Mouse (Mus musculus): ENCODE measurements around the gene Cetn4. TPM values are rescaled to one million over a fixed set of nuclear protein-coding genes. Genes with fewer than 3 reads are reported as not detected.

Gene Cetn4
- polyA plus RNA-seq, 1 experiment from 2014 or later: 1.1 TPM

- no peaks in the 10 kb centered on the region for H3K9me3 ChIP-seq (ENCODE audit: control insufficient read depth, low read length)
- no peak for ATAC-seq
- no peaks in the 10 kb centered on the region for H3K4me1 ChIP-seq (ENCODE audit: control insufficient read depth, insufficient read depth, low read length)
- H3K4me2 ChIP-seq (ENCODE audit: low read depth, low read length): no peak overlapping the region
- no peaks in the 10 kb centered on the region for H3K36me3 ChIP-seq (ENCODE audit: control insufficient read depth, insufficient read depth, low read length)
- 62% methylated on average over 5 of the region's 5 CpGs for WGBS
- H3K4me3 ChIP-seq (ENCODE audit: low read length): no peak overlapping the region
- H3K27me3 ChIP-seq (replicated peaks; ENCODE audit: control insufficient read depth, insufficient read depth, low read length): no peaks in the 10 kb centered on the region
- H3K9ac ChIP-seq (ENCODE audit: low read depth, low read length): no peak overlapping the region
- H3K27ac ChIP-seq (ENCODE audit: low read length): no peak overlapping the region
These were observed 28.6 kb upstream of the Cetn4 start for GRCm38 (mm10) chr3:37341110-37341509.

- no peaks in the 10 kb centered on the region for H3K36me3 ChIP-seq (ENCODE audit: control insufficient read depth, insufficient read depth, low read length)
- H3K4me3 ChIP-seq (ENCODE audit: low read length): no peak overlapping the region
- H3K4me2 ChIP-seq (ENCODE audit: low read depth, low read length): no peak overlapping the region
- no peak overlapping the region for H3K27ac ChIP-seq (ENCODE audit: low read length)
- ATAC-seq: no peak
- no peaks in the 10 kb centered on the region for H3K4me1 ChIP-seq (ENCODE audit: control insufficient read depth, insufficient read depth, low read length)
- no peak overlapping the region for H3K9ac ChIP-seq (ENCODE audit: low read depth, low read length)
- no peaks in the 10 kb centered on the region for H3K9me3 ChIP-seq (ENCODE audit: control insufficient read depth, low read length)
- H3K27me3 ChIP-seq (replicated peaks; ENCODE audit: control insufficient read depth, insufficient read depth, low read length): no peaks in the 10 kb centered on the region
- WGBS: 91% methylated on average over 4 of the region's 4 CpGs
These were observed 21.5 kb upstream of the Cetn4 start for GRCm38 (mm10) chr3:37334053-37334452.

- H3K36me3 ChIP-seq (ENCODE audit: control insufficient read depth, insufficient read depth, low read length): no peaks in the 10 kb centered on the region
- no peak overlapping the region for H3K4me3 ChIP-seq (ENCODE audit: low read length)
- H3K27me3 ChIP-seq (replicated peaks; ENCODE audit: control insufficient read depth, insufficient read depth, low read length): no peaks in the 10 kb centered on the region
- no peak overlapping the region for H3K4me2 ChIP-seq (ENCODE audit: low read depth, low read length)
- no peaks in the 10 kb centered on the region for H3K9me3 ChIP-seq (ENCODE audit: control insufficient read depth, low read length)
- H3K9ac ChIP-seq (ENCODE audit: low read depth, low read length): no peak overlapping the region
- no peak overlapping the region for H3K27ac ChIP-seq (ENCODE audit: low read length)
- ATAC-seq: no peak
- no peaks in the 10 kb centered on the region for H3K4me1 ChIP-seq (ENCODE audit: control insufficient read depth, insufficient read depth, low read length)
- WGBS: 70% methylated on average over 6 of the region's 6 CpGs
These were observed 19.5 kb upstream of the Cetn4 start for GRCm38 (mm10) chr3:37331999-37332449.

GRCm38 (mm10) chr3:37329963-37330362 lies 17.5 kb upstream of the Cetn4 start:
- Histone ChIP-seq H3K36me3 (ENCODE audit: control insufficient read depth, insufficient read depth, low read length) (no peaks in the 10 kb centered on the region), H3K4me3 (ENCODE audit: low read length) (no peak overlapping the region), H3K27ac (ENCODE audit: low read length) (no peak overlapping the region), H3K4me2 (ENCODE audit: low read depth, low read length) (no peak overlapping the region), H3K9ac (ENCODE audit: low read depth, low read length) (no peak overlapping the region), H3K27me3 (replicated peaks; ENCODE audit: control insufficient read depth, insufficient read depth, low read length) (no peaks in the 10 kb centered on the region), H3K9me3 (ENCODE audit: control insufficient read depth, low read length) (no peaks in the 10 kb centered on the region), H3K4me1 (ENCODE audit: control insufficient read depth, insufficient read depth, low read length) (no peaks in the 10 kb centered on the region)
- WGBS: 81% methylated on average over 1 of the region's 1 CpGs
- no peak for ATAC-seq

GRCm38 (mm10) chr3:37328489-37328888 lies 16.0 kb upstream of the Cetn4 start:
- Histone ChIP-seq H3K9ac (ENCODE audit: low read depth, low read length) (no peak overlapping the region), H3K4me3 (ENCODE audit: low read length) (no peak overlapping the region), H3K27ac (ENCODE audit: low read length) (no peak overlapping the region), H3K9me3 (ENCODE audit: control insufficient read depth, low read length) (no peaks in the 10 kb centered on the region), H3K27me3 (replicated peaks; ENCODE audit: control insufficient read depth, insufficient read depth, low read length) (no peaks in the 10 kb centered on the region), H3K4me2 (ENCODE audit: low read depth, low read length) (no peak overlapping the region), H3K36me3 (ENCODE audit: control insufficient read depth, insufficient read depth, low read length) (no peaks in the 10 kb centered on the region), H3K4me1 (ENCODE audit: control insufficient read depth, insufficient read depth, low read length) (no peaks in the 10 kb centered on the region)
- 80% methylated on average over 2 of the region's 2 CpGs for WGBS
- ATAC-seq: no peak

- Histone ChIP-seq H3K36me3 (ENCODE audit: control insufficient read depth, insufficient read depth, low read length) (no peaks in the 10 kb centered on the region), H3K4me1 (ENCODE audit: control insufficient read depth, insufficient read depth, low read length) (no peaks in the 10 kb centered on the region), H3K4me2 (ENCODE audit: low read depth, low read length) (no peak overlapping the region), H3K4me3 (ENCODE audit: low read length) (no peak overlapping the region), H3K27me3 (replicated peaks; ENCODE audit: control insufficient read depth, insufficient read depth, low read length) (no peaks in the 10 kb centered on the region), H3K9me3 (ENCODE audit: control insufficient read depth, low read length) (no peaks in the 10 kb centered on the region), H3K27ac (ENCODE audit: low read length) (no peak overlapping the region), H3K9ac (ENCODE audit: low read depth, low read length) (no peak overlapping the region)
- ATAC-seq: no peak
- WGBS: 81% methylated on average over 3 of the region's 3 CpGs
These were observed 14.1 kb upstream of the Cetn4 start for GRCm38 (mm10) chr3:37326627-37327026.

- no peak overlapping the region for H3K4me3 ChIP-seq (ENCODE audit: low read length)
- no peaks in the 10 kb centered on the region for H3K27me3 ChIP-seq (replicated peaks; ENCODE audit: control insufficient read depth, insufficient read depth, low read length)
- H3K9ac ChIP-seq (ENCODE audit: low read depth, low read length): no peak overlapping the region
- no peaks in the 10 kb centered on the region for H3K36me3 ChIP-seq (ENCODE audit: control insufficient read depth, insufficient read depth, low read length)
- no peaks in the 10 kb centered on the region for H3K9me3 ChIP-seq (ENCODE audit: control insufficient read depth, low read length)
- 85% methylated on average over 5 of the region's 5 CpGs for WGBS
- no peak overlapping the region for H3K27ac ChIP-seq (ENCODE audit: low read length)
- ATAC-seq: no peak
- H3K4me2 ChIP-seq (ENCODE audit: low read depth, low read length): no peak overlapping the region
- no peaks in the 10 kb centered on the region for H3K4me1 ChIP-seq (ENCODE audit: control insufficient read depth, insufficient read depth, low read length)
These were observed 13.0 kb upstream of the Cetn4 start for GRCm38 (mm10) chr3:37325317-37326112.

GRCm38 (mm10) chr3:37324310-37324709 lies 11.8 kb upstream of the Cetn4 start:
- 43% methylated on average over 3 of the region's 3 CpGs for WGBS
- Histone ChIP-seq H3K27me3 (replicated peaks; ENCODE audit: control insufficient read depth, insufficient read depth, low read length) (no peaks in the 10 kb centered on the region), H3K27ac (ENCODE audit: low read length) (no peak overlapping the region), H3K36me3 (ENCODE audit: control insufficient read depth, insufficient read depth, low read length) (no peaks in the 10 kb centered on the region), H3K4me3 (ENCODE audit: low read length) (no peak overlapping the region), H3K9ac (ENCODE audit: low read depth, low read length) (no peak overlapping the region), H3K9me3 (ENCODE audit: control insufficient read depth, low read length) (no peaks in the 10 kb centered on the region), H3K4me2 (ENCODE audit: low read depth, low read length) (no peak overlapping the region), H3K4me1 (ENCODE audit: control insufficient read depth, insufficient read depth, low read length) (no peaks in the 10 kb centered on the region)
- ATAC-seq: no peak

- no peak overlapping the region for H3K9ac ChIP-seq (ENCODE audit: low read depth, low read length)
- ATAC-seq: no peak
- no peaks in the 10 kb centered on the region for H3K9me3 ChIP-seq (ENCODE audit: control insufficient read depth, low read length)
These were observed 3.7 kb upstream of the Cetn4 start for GRCm38 (mm10) chr3:37316233-37316632.

More at GRCm38 (mm10) chr3:37316233-37316632, 3.7 kb upstream of the Cetn4 start:
- WGBS: 96% methylated on average over 1 of the region's 1 CpGs
- Histone ChIP-seq H3K27me3 (replicated peaks; ENCODE audit: control insufficient read depth, insufficient read depth, low read length) (no peaks in the 10 kb centered on the region), H3K4me1 (ENCODE audit: control insufficient read depth, insufficient read depth, low read length) (peaks cover 7% of the 10 kb centered on the region), H3K36me3 (ENCODE audit: control insufficient read depth, insufficient read depth, low read length) (no peaks in the 10 kb centered on the region), H3K4me3 (ENCODE audit: low read length) (no peak overlapping the region), H3K27ac (ENCODE audit: low read length) (no peak overlapping the region), H3K4me2 (ENCODE audit: low read depth, low read length) (no peak overlapping the region)
